Mouse (Mus musculus): ENCODE measurements around the gene Adamts3. TPM values are rescaled to one million over a fixed set of nuclear protein-coding genes. Genes with fewer than 3 reads are reported as not detected.

Adamts3 gene
- total RNA-seq, 1 experiment, result 1.2 TPM

DNA sequence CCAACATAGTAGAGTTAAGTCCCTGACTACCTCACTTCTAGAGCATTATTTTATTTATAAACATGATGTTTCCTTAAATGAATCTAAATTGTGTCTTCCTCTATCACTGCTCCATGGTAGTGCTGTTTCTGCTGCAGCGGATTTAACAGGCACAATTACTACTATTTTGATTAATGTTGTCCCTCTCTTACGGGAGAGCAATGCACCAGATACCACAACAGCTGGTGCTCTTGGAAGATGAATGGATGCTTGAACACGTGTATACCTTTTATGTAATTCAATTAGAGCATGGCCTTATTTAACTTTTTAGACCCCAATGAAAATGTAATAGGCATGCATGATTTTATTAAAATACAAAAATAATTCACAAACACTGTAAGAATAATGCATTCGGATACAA is 28.4 kb upstream of the Adamts3 start:
- H3K9me3 ChIP-seq (ENCODE audit: control insufficient read depth, insufficient read depth, low read depth, low read length), result no peaks in the 10 kb centered on the region
- in situ Hi-C loops (cut with MboI; ENCODE audit: low sequenced_read_pairs in 2 of 2, unreplicated experiment in 2 of 2), result no loop called here

DNA sequence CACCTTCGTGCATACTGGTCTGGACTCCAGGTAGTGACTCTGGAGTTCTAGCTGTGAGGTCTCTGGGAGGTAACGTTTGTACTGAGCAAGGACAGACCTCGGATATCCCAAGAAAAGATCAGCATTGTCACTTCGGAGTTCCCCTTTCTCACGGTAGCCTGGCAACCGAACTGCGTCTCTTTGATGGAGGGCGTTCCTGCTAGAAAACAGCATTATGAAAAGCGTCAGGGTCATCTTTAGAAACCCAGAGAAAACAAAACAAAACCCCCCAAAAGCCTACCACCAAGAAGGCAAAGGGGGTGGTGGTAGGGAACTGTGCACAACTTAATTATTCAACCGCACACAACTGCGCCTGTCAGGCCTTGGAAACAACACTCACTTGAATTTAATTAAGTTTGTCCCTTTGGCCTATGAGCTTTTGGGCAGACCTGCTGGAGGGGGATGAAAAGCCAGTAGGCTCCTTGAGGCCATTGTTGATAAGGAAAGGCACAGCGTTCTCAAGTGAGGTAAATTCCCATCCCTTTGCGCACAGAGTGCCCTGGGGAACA is 23.8 kb upstream of the Adamts3 start:
- Histone ChIP-seq H3K27ac (ENCODE audit: insufficient read depth, low read depth, low read length, poor library complexity, severe bottlenecking) (no peak overlapping the region), H3K9ac (ENCODE audit: insufficient read depth, low read depth, low read length, poor library complexity, severe bottlenecking) (no peak overlapping the region), H3K4me1 (ENCODE audit: control insufficient read depth in 2 of 2, insufficient read depth in 2 of 2, low read length in 2 of 2, poor library complexity in 1 of 2) (no peaks in the 10 kb centered on the region), H3K36me3 (ENCODE audit: control insufficient read depth, insufficient read depth, low read length, poor library complexity, severe bottlenecking) (no peaks in the 10 kb centered on the region), H3K9me3 (ENCODE audit: control insufficient read depth, insufficient read depth, low read depth, low read length) (no peaks in the 10 kb centered on the region), H3K4me3 (ENCODE audit: insufficient read depth in 1 of 2, low read depth in 1 of 2, low read length in 2 of 2, poor library complexity in 1 of 2, severe bottlenecking in 1 of 2) (no peak overlapping the region)
- no peak for TF ChIP-seq HCFC1 (IDR thresholded peaks at IDR 0.05; ENCODE audit: borderline replicate concordance, insufficient read depth, low read length)
- TF ChIP-seq ZNF384 (IDR thresholded peaks at IDR 0.05; ENCODE audit: low read depth, low read length), result no peak
- no peak for TF ChIP-seq ZC3H11A (IDR thresholded peaks at IDR 0.05; ENCODE audit: borderline replicate concordance, low read depth, low read length)
- no peak for TF ChIP-seq MAFK (IDR thresholded peaks at IDR 0.05; ENCODE audit: insufficient read depth, low read depth, low read length)
- TF ChIP-seq CHD2 (IDR thresholded peaks at IDR 0.05; ENCODE audit: low read depth, low read length), result no peak
- in situ Hi-C loops (cut with MboI; ENCODE audit: low sequenced_read_pairs in 2 of 2, unreplicated experiment in 2 of 2), result no loop called here
- DNase-seq (ENCODE audit: low read depth, low spot score), result no peak

More for the DNA sequence above, 28.4 kb upstream of the Adamts3 start:
- Histone ChIP-seq H3K36me3 (ENCODE audit: control insufficient read depth, insufficient read depth, low read length, poor library complexity, severe bottlenecking) (no peaks in the 10 kb centered on the region), H3K27ac (ENCODE audit: insufficient read depth, low read depth, low read length, poor library complexity, severe bottlenecking) (no peak overlapping the region), H3K4me1 (ENCODE audit: control insufficient read depth in 2 of 2, insufficient read depth in 2 of 2, low read length in 2 of 2, poor library complexity in 1 of 2) (no peaks in the 10 kb centered on the region), H3K4me3 (ENCODE audit: insufficient read depth in 1 of 2, low read depth in 1 of 2, low read length in 2 of 2, poor library complexity in 1 of 2, severe bottlenecking in 1 of 2) (no peak overlapping the region), H3K9ac (ENCODE audit: insufficient read depth, low read depth, low read length, poor library complexity, severe bottlenecking) (no peak overlapping the region)
- TF ChIP-seq ZC3H11A (IDR thresholded peaks at IDR 0.05; ENCODE audit: borderline replicate concordance, low read depth, low read length) (no peak), CHD2 (IDR thresholded peaks at IDR 0.05; ENCODE audit: low read depth, low read length) (no peak), ZNF384 (IDR thresholded peaks at IDR 0.05; ENCODE audit: low read depth, low read length) (no peak), MAFK (IDR thresholded peaks at IDR 0.05; ENCODE audit: insufficient read depth, low read depth, low read length) (no peak), HCFC1 (IDR thresholded peaks at IDR 0.05; ENCODE audit: borderline replicate concordance, insufficient read depth, low read length) (no peak)
- no peak for DNase-seq (ENCODE audit: low read depth, low spot score)

DNA sequence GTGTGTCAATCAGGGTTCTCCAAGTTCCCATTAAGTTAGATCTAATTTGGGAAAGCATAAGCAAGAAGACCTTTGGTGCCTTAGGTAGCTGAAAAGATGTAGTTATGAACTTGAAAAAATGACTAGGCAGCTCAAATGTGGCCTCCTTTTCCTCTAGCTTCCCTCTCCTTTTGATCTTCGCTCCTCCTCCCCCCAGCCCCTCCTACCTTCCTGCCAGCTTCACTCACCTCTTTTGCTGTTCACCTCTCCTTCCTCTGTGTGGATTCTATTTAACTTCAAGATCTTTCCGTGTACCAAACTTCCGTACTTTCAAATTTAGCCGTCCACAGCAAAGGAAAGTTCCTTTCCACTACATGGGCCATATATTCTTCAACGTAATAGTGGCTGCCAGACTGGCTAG is 17.9 kb upstream of the Adamts3 start:
- in situ Hi-C loops (cut with MboI; ENCODE audit: low sequenced_read_pairs in 2 of 2, unreplicated experiment in 2 of 2), result no loop called here
- H3K36me3 ChIP-seq (ENCODE audit: control insufficient read depth, insufficient read depth, low read length, poor library complexity, severe bottlenecking), result no peaks in the 10 kb centered on the region
- TF ChIP-seq HCFC1 (IDR thresholded peaks at IDR 0.05; ENCODE audit: borderline replicate concordance, insufficient read depth, low read length) (no peak), ZNF384 (IDR thresholded peaks at IDR 0.05; ENCODE audit: low read depth, low read length) (no peak), MAFK (IDR thresholded peaks at IDR 0.05; ENCODE audit: insufficient read depth, low read depth, low read length) (no peak), ZC3H11A (IDR thresholded peaks at IDR 0.05; ENCODE audit: borderline replicate concordance, low read depth, low read length) (no peak), CHD2 (IDR thresholded peaks at IDR 0.05; ENCODE audit: low read depth, low read length) (no peak)
- H3K9me3 ChIP-seq (ENCODE audit: control insufficient read depth, insufficient read depth, low read depth, low read length), result no peaks in the 10 kb centered on the region
- DNase-seq (ENCODE audit: low read depth, low spot score), result no peak
- H3K4me3 ChIP-seq (ENCODE audit: insufficient read depth in 1 of 2, low read depth in 1 of 2, low read length in 2 of 2, poor library complexity in 1 of 2, severe bottlenecking in 1 of 2), result no peak overlapping the region
- H3K27ac ChIP-seq (ENCODE audit: insufficient read depth, low read depth, low read length, poor library complexity, severe bottlenecking), result no peak overlapping the region
- H3K4me1 ChIP-seq (ENCODE audit: control insufficient read depth in 2 of 2, insufficient read depth in 2 of 2, low read length in 2 of 2, poor library complexity in 1 of 2), result no peaks in the 10 kb centered on the region
- H3K9ac ChIP-seq (ENCODE audit: insufficient read depth, low read depth, low read length, poor library complexity, severe bottlenecking), result no peak overlapping the region

DNA sequence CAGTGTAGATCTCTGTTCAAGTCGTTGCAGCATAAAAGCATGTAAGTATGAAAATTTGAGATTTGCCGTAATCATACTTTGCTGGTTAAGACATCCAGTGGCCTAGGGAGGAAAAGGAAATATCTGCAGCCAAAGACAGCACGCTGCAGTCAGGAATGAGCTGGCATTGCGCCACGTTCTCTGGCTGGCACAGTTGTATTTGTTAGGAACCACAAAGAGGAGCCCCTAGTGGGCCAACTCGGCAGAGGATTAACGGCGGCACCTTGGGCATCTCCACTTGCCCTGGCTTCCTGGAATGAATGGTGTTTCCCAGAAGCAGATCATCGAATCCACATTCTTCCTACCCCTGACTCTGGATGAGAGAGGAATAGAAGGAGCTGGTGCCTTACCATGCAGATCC is 14.4 kb upstream of the Adamts3 start:
- no peak overlapping the region for H3K4me3 ChIP-seq (ENCODE audit: insufficient read depth in 1 of 2, low read depth in 1 of 2, low read length in 2 of 2, poor library complexity in 1 of 2, severe bottlenecking in 1 of 2)
- no peak overlapping the region for H3K9ac ChIP-seq (ENCODE audit: insufficient read depth, low read depth, low read length, poor library complexity, severe bottlenecking)
- in situ Hi-C loops (cut with MboI; ENCODE audit: low sequenced_read_pairs in 2 of 2, unreplicated experiment in 2 of 2), result no loop called here
- no peaks in the 10 kb centered on the region for H3K4me1 ChIP-seq (ENCODE audit: control insufficient read depth in 2 of 2, insufficient read depth in 2 of 2, low read length in 2 of 2, poor library complexity in 1 of 2)
- DNase-seq (ENCODE audit: low read depth, low spot score), result no peak
- H3K36me3 ChIP-seq (ENCODE audit: control insufficient read depth, insufficient read depth, low read length, poor library complexity, severe bottlenecking), result no peaks in the 10 kb centered on the region
- TF ChIP-seq HCFC1 (IDR thresholded peaks at IDR 0.05; ENCODE audit: borderline replicate concordance, insufficient read depth, low read length) (no peak), CHD2 (IDR thresholded peaks at IDR 0.05; ENCODE audit: low read depth, low read length) (no peak), ZC3H11A (IDR thresholded peaks at IDR 0.05; ENCODE audit: borderline replicate concordance, low read depth, low read length) (no peak), MAFK (IDR thresholded peaks at IDR 0.05; ENCODE audit: insufficient read depth, low read depth, low read length) (no peak), ZNF384 (IDR thresholded peaks at IDR 0.05; ENCODE audit: low read depth, low read length) (no peak)
- H3K9me3 ChIP-seq (ENCODE audit: control insufficient read depth, insufficient read depth, low read depth, low read length), result no peaks in the 10 kb centered on the region
- no peak overlapping the region for H3K27ac ChIP-seq (ENCODE audit: insufficient read depth, low read depth, low read length, poor library complexity, severe bottlenecking)

DNA sequence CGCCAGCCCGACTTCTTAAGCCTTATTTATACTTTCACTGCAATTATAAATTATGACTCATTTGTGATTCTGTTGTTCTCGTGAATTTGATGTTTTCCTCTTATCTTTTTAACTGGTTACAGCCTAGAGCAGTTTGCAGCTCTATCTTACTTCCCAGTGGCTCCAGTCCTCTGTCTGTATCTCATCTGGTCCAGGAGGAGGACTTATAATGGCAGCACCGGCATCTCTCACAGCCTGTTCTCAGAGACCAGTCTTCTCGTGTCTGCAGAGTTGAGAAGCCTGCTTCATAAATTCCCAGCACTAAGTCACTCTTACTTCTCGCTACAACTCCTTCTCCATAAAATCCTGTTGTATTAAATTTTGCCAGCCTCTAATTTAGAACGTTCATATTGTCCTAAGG is 12.4 kb upstream of the Adamts3 start:
- Histone ChIP-seq H3K4me1 (ENCODE audit: control insufficient read depth in 2 of 2, insufficient read depth in 2 of 2, low read length in 2 of 2, poor library complexity in 1 of 2) (no peaks in the 10 kb centered on the region), H3K4me3 (ENCODE audit: insufficient read depth in 1 of 2, low read depth in 1 of 2, low read length in 2 of 2, poor library complexity in 1 of 2, severe bottlenecking in 1 of 2) (no peak overlapping the region), H3K36me3 (ENCODE audit: control insufficient read depth, insufficient read depth, low read length, poor library complexity, severe bottlenecking) (no peaks in the 10 kb centered on the region), H3K9me3 (ENCODE audit: control insufficient read depth, insufficient read depth, low read depth, low read length) (no peaks in the 10 kb centered on the region), H3K27ac (ENCODE audit: insufficient read depth, low read depth, low read length, poor library complexity, severe bottlenecking) (no peak overlapping the region), H3K9ac (ENCODE audit: insufficient read depth, low read depth, low read length, poor library complexity, severe bottlenecking) (no peak overlapping the region)
- in situ Hi-C loops (cut with MboI; ENCODE audit: low sequenced_read_pairs in 2 of 2, unreplicated experiment in 2 of 2), result no loop called here
- no peak for TF ChIP-seq CHD2 (IDR thresholded peaks at IDR 0.05; ENCODE audit: low read depth, low read length)
- no peak for TF ChIP-seq HCFC1 (IDR thresholded peaks at IDR 0.05; ENCODE audit: borderline replicate concordance, insufficient read depth, low read length)
- DNase-seq (ENCODE audit: low read depth, low spot score), result no peak

Measured in ES-E14 (cell line).